Mouse (Mus musculus) lung, postnatal 36 days (tissue): ENCODE results near the gene Cdca3.
A peak's percentile ranks its signal among the peaks of the same experiment; 100 is the strongest.

Experiments
- DNase-seq: peaks from one replicate; pipeline ENCODE4 v3.0.0; 2022; ENCODE audit warnings: mixed read lengths

Cdca3 gene

DNA sequence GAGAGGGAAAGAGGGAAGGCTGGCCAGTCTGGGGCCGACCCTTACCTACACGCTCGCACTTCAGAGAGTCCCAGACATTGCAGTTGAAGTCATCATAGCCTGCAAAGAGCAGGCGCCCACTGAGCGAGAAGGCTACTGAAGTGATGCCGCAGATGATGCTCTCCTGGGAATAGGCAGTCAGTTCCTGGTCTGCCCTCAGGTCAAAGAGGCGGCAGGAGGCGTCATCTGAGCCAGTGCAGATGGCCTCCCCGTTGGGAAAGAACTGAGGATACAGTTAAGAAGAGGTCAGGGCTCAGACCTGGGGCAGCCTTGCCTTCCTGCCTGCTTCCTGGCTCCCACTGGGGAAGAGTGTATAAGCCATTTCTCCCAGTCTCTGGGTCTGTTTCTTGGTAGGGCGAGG lies 6.2 kb downstream of the Cdca3 start:
- DNase-seq: peak; percentile 61

DNA sequence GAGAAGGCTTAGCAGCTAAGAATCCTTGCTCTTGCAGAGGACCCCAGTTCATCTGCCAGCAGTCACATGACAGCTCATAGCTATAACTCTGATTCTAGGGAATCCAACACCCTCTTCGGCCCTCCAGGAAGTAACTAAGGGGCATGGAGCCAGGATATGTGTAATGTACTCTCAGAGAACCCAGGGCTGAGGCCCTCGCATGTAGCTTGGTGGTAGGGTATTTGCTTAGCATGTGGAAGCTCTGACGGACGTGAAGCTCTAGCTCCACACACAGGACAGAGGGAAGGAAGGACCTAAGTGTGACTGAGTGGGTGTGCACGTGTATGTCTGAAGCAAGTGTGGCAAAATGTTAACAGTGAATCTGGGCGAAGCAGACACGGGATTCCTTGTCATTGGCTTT lies 7.1 kb downstream of the Cdca3 start:
- DNase-seq: no peak

DNA sequence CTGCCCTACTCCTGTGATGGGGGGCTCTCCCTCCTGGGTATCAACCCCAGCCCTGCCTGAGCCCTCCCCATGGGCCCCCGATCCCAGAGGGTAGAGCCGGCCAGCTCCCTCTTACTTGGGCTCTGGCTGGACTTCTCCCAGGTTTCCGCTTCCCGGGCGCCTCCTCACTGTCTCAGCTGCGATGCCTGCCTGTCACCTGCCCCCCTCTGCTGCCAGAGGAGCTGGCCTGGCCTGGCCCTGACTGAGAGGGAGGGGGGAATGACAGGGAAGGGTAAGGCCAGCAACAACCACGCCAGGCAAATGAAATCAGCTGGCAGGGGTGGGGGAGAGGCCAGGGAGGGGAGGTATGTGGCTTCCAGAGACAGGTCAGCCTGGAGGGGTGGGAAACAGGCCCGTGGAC lies 10.5 kb downstream of the Cdca3 start:
- no peak for DNase-seq

DNA sequence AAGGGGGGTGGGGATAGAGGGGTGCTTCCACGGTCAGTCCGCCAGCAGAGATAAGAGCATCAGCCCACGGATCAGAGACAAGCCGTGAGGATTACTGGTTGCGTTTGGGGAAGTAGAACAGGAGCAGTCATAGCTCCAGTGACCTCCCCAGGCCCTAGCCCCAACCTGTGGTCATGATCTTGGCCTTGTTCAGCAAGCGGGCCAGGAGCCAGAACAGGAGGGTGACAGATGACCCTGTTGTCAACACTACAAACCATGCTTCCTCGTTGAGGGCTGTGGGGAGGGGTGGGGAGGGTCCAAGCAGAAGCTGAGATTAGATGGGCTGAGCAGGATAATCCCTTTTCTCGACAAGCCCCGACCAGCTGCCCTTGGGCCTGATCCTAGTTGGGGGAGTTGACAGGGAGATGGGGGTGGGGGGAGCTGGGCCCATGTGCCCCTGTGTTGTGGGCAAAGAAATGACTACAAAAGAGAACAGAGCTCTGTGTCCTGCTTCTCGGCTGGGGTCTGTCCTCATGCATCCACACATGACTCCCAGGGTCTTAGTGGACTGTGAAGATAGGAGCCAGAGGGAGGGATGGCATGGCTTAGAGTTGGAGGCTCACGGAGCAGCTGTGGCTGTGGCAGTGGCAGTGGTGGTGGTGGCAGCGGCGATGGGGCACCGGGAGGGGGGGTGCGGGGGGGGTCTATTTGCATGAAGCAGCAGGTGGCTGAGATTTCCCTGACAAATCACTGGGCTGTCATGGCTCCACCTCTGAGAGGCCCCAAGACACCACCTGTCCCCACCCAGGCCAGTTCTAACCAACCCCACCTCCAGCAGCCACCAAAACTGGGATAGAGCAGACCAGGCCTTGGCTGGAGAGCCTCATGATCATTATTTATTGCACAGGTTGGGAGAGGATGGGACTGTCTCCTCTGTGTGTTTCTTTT lies 11.2 kb downstream of the Cdca3 start, which contains the start of gene Gnb3:
Gene Gnb3, minus strand, starts transcription at position 35 of the 927 bp plus-strand sequence.
- no peak for DNase-seq

DNA sequence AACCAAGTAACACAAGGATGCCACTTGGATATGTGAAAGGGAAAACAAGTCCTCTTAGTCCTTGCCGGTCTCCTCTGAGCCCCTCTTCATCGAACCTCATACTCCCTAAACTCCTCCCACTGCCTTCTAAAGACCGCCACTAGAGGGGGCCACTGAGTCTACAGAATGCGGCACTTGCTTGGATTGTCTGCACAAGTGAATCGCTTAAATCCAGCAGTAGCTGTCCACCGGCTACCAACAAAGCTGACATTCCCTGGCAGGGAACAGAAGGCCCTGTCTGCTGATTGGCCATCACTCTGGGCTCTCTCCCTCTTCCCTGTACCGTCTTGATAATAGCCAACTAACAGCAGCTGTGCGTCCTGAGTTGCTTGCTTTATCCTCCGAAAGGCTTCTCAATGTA lies 18.0 kb downstream of the Cdca3 start:
- peak; percentile 97 for DNase-seq

DNA sequence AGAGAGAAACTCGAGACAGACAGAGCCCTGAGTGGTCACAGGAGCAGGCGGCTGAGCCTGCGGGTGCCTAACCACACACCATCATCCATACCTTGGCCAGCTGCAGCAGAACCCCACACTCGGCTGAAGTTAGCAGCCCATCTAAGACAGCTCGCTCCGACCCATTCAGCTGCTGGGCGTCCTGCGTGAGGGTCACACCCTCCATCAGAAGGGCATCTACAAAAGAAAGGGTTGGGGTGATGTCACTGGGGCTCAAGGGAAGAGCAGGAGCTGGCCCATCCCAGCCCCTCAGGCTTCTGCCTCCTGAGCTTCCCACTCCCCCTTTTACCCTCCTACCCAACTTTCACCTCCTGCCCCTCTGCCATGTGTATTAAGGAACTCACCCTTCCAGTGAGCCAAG lies 21.2 kb downstream of the Cdca3 start:
- no peak for DNase-seq

DNA sequence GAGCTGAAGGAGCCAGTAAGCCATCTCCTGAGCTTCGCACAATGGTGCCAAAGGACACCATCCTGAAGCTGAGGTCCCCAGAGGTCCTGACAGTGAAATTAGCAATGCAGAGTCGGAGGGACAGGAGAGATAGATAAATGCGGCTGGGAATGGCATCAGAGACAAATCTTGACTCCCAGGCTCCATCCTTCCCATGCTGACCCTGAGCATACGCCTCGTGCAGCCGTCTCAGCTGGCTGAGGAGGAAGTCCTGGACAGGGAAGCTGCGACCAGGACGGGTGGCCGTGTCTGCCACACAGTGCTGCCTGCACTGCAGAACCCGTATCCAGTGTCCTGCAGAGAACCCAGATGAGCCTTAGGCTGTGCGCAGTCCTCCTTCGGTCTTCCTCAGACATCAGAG lies 25.3 kb downstream of the Cdca3 start:
- DNase-seq: no peak

DNA sequence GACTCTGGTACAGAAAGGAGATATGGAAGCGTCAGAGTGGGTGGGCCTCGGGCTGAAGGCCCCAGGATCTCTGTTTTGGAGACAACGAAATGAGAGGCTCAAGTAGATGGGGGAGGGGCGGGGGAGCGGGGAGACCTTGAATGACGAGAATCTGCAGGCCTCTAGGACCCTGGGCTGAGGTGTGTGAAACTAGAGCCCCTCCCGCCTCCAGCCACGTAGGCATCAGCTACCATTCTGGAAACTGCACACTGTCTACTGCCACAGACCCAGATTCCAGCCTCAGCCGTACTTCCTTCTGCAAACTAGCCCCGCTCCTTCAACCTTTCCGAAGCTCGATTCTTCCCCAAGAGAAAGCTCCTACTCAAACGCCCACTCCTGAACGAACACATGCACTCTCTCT lies 27.0 kb downstream of the Cdca3 start:
- no peak for DNase-seq

DNA sequence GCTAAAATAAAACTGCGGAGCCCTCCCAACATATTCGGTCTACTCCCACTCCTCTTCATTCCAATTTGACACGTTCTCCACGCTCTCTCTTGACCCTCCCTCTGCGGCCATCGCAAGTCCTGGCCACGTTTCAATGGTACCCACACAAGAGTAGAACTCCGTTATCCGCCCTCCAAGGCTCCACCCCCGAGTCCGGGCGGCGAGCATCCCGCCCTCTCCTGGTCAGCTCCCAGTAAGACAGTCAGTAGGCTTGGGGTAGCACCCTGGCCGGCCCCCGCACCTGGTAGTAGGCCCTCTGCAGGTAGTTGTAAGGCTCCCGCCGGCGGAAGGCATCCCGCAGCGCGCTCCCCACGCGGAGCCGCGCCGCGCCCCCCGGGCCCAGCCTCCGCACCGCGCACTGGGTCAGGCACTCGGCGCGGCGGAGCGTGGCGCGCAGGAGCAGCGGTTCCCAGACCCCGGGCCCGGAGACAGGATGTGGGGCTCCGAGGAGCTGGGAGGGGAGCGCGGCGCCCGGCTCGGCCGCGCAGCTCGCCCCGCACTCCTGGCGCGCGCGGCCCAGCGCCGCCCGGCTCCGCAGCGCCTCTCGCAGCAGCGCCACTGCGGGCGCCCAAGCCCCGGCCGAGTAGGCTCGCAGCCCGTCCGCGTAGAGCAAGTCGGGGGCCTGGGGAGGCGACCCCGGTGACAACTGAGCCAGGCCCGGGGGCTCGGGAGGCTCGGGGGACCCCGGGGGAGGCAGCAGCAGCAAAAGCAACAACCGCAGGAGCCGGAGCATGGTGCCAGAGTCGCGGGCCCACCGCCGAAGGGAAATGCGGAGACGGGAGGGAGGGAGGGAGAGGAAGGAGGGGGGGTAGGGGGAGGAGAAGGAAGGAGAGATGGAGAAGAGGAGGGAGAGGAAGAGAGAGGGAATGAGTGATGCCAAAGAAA lies 27.8 kb downstream of the Cdca3 start, which contains the start of gene P3h3:
Gene P3h3, minus strand, starts transcription at position 837 of the 924 bp plus-strand sequence.
- peak; percentile 83 for DNase-seq

DNA sequence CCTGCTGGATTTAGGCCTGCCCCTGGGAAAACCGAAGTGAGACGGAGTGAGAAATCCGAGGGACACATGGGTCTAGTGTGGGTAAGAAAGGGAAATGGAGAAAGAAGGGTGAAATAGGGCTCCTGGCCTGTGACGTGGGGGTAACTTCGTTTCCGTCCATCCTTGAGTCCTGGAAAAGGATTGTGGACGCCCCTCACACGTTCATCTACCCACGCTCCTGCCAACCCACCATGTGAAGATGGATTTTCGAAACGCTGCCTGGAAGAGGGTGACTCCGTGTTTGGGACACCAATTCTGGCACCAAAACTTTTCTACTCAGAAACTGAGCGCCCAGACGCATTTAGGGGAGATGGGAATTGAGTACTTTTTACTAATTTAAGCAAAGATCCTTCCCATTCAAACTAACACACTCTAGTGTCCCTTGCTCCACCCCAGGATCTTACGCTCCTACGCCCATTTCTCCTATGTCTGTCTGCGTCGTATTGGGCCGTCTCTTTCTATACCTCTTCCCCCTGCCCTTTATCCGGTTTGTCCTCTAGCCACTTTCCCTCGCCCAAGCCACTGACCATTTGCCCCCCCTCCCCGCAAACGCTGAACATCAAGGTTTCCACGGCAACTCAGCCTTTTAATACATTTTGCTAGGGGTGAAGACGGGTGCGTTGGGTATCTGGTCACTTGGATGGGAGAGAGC lies 28.6 kb downstream of the Cdca3 start:
- DNase-seq: no peak

DNA sequence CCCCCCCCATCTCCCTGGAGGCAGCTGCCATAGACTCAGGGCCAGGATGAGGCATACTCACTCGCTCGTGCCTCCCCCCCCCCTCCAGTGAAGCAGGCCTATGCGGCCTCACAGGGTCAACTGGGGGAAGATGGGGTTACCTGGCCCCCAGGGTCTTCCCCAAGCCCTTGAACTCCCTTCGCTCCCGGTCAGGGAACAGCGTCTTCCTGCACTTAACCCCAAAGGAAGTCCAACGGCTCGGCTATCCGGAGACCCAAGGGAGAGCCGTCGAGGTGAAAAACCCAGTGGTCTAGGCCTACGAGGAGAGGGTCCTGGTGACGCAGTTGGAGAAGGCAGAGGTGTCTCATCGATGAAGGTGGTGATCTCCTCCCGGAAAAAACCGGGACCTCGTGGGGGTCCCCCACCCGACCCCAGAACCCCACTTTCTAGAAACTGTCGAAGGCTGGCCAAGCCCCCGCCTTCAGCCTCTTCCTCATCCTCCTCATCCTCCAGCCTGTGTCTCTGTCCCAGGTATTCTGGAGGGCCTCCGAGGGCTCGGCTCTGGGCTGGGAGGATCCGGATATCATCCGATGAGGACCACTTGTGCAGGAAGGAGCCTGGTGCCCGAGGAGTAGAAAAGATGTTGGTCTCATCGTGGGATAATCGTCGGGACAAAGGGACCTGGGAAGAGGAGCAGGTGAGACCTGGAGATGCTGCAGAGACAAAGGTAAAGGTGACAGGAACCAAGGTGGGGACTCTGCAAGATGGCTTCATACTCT lies 29.4 kb downstream of the Cdca3 start:
- DNase-seq: no peak

DNA sequence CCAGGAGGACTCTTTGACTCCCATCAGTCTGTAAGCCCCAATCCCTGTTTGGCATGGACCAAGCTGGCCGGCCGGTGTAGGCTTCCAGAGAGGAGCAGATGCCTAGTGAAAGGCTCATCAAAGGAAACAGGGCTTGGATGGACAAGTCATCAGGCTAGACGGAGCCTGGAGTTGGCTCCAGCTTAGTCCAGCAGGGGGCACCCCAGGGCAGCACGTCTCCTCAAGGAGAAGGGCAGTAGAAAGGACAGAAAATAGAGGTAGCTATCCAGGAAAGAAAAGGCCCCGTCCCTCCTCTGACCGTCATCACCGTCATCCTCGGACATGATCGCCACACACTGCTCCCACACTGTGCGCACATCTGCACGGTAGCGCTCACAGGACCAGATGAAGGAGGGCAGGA lies 30.4 kb downstream of the Cdca3 start:
- peak; percentile 89 for DNase-seq

DNA sequence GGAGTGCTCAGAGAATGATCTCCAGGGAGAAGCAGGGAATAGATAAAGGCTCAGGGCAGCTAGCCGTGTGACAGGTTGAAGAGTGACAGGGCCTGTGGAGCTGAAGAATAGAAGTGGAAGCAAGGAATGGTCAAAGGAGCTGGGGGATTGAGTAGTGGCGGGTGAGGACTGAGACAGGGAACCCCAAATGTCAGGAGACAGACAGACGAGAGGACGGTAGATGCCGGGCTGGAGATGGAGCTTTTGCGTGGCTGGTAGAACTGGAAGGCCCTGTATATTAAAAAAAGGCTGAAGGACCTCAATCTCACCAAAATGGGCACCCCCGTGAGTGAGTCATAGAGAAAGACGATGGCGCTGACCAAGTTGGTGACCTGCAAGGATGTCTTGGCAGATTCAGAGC lies 31.2 kb downstream of the Cdca3 start:
- DNase-seq: no peak

DNA sequence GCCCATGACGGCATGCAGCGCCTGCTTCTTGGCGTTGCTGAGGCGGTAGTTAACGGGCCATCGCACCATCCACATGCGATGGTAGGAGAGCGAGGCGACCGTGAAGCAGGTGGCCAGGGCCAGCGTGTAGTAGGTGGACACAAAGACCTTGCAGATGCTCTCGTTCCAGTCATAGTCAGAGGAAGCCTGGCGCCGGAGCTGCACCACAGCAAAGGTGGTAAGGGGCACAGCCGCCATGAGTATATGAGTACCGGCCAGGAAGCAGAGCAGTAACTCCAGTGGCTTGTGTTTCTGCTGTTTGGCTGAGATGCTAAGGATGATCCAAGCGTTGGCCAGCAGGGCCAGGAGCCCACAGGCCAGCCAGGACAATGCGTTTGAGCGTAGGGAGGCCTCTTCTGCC lies 31.9 kb downstream of the Cdca3 start:
- no peak for DNase-seq

DNA sequence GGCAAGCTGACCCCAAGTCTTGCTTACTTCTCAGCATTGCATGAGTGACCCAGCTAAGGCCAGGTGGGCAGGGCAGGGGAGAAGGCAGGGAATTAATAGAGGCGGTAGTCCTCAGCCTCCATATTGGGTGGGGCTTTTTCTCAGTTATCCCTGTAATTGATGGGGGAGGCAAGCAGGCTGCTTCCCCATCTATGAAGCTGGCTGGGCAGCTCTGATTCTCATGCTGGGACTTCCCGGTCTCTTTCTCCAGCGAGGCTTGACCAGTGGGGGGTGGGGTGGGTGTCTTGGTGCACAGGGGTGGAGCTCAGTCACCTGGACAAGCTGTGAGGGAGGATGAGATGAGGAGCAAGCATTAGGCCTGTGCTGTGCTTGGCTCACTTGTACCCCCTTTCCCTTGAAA lies 32.5 kb downstream of the Cdca3 start:
- no peak for DNase-seq

DNA sequence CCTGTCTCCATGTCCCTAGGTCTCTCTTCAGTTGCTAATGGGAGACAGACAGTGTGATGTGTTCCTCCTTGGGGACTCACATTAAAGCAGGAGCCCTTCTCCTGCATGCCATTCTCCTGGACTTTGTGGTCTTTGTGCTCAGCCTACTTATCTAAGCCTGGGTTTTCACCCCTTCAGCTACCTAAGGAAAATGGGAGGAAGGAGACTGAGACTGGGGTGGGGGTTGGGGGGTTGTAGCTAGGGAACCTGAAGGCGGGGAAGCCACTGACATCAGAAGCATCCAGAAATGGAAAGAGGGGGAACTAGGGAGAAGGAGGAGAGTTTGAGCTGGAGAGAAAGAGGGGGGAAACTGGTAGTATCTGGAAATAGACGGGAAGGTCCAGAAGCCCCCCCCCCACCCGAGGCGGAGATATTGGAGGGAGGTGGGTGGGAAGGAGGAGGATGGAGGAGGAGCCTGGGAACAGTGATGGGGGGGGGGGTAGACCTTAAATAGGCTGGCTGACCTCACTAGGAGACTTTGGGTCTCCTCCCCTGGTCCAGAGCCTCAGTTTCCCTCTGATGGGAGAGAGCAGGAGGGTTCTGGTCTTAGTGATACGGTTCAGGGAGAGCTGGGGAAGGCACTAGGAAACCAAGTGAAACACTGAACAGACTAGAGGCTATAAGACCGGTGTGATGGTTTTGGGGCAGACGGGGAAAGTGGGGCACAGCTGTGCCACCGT lies 33.2 kb downstream of the Cdca3 start:
- DNase-seq: no peak

DNA sequence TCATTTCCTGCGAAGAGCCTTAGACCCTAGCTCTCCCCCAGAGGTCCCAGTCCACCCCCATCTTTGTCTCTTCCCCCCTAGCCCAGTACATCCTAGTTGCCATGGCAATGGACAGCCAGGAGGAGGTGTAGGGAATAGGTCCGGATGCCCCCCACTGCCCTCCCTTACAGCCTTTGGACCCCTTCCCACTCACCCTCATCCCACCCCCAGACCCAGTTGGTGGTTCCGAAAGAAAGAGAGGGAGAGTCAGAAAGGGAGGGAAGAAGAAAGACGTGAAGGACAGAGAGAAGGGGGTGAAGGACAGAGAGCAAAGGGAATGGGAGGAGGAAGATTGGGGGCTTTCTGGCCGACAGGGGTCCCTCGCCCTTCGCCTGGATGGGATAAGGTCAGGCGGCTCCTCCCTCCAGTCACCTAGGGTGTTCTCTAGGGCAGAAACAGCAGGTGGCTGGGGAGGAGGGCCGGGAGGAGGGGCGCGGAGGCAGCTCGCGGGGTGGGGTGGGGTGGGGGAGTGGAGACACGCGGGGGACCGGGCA lies 33.8 kb downstream of the Cdca3 start:
- no peak for DNase-seq

DNA sequence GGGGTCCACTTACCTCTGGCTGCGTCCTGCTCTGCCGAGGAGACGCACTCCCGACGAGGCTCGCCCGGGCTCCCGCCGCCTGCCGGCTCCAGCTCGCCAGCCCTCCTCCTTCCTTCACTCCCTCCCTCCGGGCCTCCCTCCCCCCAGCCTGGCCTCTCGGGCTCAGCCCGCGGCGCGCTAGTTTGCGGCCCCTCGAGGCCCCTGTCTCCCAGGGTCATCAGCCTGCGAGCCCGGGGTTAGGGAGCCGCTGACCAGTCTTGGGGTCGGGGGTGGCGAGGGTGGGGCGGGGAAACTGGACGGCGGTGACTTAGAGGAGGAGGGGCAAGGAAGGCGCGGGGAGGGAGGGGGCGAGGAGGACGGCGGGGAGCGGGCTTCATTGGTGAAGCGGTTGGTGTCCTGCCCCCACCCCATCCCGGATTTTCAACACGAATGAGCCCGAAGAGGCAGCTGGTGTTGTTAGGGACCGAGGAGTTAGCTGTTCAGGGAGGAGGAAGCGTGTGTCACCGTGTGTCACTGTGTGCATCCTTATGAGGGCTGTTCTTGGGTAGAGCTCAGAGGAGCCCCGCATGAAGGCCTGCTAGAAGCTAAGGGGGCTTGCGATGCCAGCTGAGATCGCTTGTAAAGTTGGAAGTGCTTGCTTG lies 34.4 kb downstream of the Cdca3 start, which contains the start of gene Gpr162:
Gene Gpr162, minus strand, starts transcription at position 326 of the 641 bp plus-strand sequence.
- peak; percentile 40 for DNase-seq

DNA sequence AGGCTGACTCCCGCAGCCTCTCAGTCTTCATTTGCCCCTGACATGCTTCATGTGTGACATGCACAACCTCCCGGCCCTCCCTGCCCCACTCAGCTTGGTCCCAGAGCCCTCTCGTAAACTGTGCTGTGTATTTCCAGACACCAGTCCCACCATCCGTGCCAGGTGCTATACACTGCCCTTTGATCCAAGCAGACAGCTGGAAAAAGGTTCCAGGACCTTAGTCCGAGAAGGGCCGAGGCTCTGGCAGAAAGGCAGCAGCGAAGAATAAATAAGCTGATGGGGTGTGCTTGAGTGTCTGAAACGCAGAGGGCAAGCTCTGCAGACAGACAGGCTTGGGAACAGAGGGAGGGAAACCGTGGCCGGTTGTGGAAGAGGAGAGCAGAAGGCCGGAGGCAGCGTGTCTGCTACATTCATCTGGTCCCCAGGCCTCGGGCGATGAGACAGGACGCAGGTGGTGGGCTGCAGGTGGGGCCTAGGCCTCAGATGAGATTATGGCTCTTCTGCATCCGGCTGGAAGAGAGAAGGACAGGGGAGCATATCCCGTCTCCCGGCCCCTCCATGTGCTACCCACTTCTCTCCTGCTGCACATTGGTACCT lies 36.5 kb downstream of the Cdca3 start:
- DNase-seq: no peak

DNA sequence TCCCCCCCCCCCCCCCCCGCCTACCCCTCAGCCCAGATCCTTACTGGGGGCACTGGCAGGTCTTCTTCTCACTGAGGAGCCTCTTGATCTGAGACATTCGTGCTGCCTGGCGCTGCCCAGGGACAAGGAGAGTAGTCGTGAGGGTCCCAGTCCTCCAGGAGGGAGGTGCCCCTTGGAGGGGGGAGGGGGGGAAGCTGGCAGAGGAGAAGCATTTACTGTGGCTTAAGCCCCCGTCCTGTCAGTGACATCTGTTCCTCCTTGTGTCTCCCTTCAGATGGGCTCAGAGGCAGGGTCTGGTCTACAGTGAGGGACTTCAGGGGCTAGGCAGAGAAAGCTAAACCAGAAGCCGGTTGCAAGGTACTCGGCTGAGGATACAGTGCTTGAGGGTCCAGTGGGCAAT lies 37.2 kb downstream of the Cdca3 start:
- DNase-seq: no peak
